Mouse (Mus musculus) gastrocnemius, postnatal 4 days (tissue): ENCODE measurements at regions not wholly inside any gene's neighbourhood (a gene's known extent, or its start where the extent isn't known, plus 50 kb on each side); places are given as distances from the start of the nearest gene placed in this dataset.

Experiments used
- DNase-seq, 2 experiments: peaks; one replicate each; pipeline ENCODE4 v3.0.0; 2021 to 2022; ENCODE audit warnings: low spot score in 2 of 2, mixed read lengths in 2 of 2

DNA sequence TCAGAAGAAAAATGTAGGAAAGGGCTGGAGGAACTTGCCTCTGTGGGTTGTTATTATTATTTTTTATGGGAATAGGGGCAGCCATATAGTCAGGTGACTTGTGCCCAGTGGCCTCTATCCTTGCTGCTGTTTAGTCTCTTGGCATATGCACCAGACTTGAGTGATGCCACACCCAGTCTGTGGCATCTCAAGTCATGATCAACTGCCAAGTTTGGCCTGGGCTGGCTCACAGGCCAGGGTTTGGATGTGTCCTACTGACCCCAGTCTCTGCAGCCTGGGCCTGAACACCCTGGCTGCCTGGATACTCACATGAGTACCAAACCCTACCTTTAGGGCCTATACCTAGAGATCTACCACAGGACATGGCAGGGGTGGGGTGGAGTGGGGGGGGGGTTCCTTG is 133.8 kb downstream of the Cyp26a1 start:
- DNase-seq = no peak

DNA sequence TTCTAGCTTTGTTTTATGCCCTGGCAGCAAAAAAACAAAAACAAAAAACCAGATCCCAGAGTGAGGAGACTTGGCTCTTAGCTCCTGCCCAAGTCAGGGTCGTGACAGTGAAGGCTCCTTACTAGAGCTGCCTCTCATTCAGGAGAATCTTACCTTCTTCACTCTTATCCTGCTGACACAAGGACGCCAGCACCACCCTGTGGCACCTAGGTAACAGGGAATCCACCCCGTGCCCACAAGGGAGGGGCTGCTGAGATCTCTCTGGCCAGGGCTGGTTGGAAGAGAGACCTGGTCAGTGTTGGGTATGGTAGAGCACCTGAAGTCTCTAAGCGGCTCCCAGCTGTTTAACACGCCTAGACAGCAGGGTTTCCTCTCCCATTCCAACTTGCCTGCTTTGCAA is 139.3 kb downstream of the Cyp26a1 start:
- DNase-seq = no peak
